ENCODE assay signal across 22 mouse cellular contexts in genomic region chr9:13978842-13979241, GRCm38 (mm10).
DNase-seq lines count a peak whose midpoint lies in the region; ATAC-seq lines count a peak whose summit lies in the region.
"Had no signal": no experiment of that assay in that cellular context is flagged by ENCODE, and none has a peak within 500 bp of the region (broad histone marks: within the 10 kb centered on the region; RNA-seq: fewer than 3 reads in every experiment).

No protein-coding gene starts in this region.

- no peak overlapping the region for H3K9ac ChIP-seq in hindbrain, embryonic 11.5 days (ENCODE audit: low read depth, low read length)
- H3K9ac ChIP-seq in hindbrain, embryonic 13.5 days: no peak overlapping the region
- H3K9ac ChIP-seq in neural tube, embryonic 11.5 days (ENCODE audit: low read length): no peak overlapping the region
- H3K9ac ChIP-seq: limb, embryonic 15.5 days; liver, embryonic 15.5 days; stomach, embryonic 15.5 days had no signal

- H3K27ac ChIP-seq in hindbrain, embryonic 11.5 days (ENCODE audit: low read depth, low read length): no peak overlapping the region
- no peak overlapping the region for H3K27ac ChIP-seq in hindbrain, embryonic 10.5 days
- H3K27ac ChIP-seq in hindbrain, embryonic 13.5 days: no peak overlapping the region
- no peak overlapping the region for H3K27ac ChIP-seq in neural tube, embryonic 11.5 days (ENCODE audit: low read depth, low read length)
- H3K27ac ChIP-seq: limb, embryonic 15.5 days; liver, embryonic 15.5 days; stomach, embryonic 15.5 days had no signal

- no peaks in the 10 kb centered on the region for H3K4me1 ChIP-seq in hindbrain, embryonic 11.5 days (replicated peaks; ENCODE audit: control insufficient read depth, insufficient read depth, low read length)
- no peaks in the 10 kb centered on the region for H3K4me1 ChIP-seq in hindbrain, embryonic 10.5 days (replicated peaks)
- peaks cover 10% of the 10 kb centered on the region; the same call in 1 of the 2 replicates for H3K4me1 ChIP-seq in hindbrain, embryonic 13.5 days (replicated peaks)
- H3K4me1 ChIP-seq in neural tube, embryonic 11.5 days (ENCODE audit: control insufficient read depth, insufficient read depth, low read length): 0 out of 2 replicates have a peak, but pooled peaks cover 3% of the 10 kb centered on the region
- H3K4me1 ChIP-seq: limb, embryonic 15.5 days; liver, embryonic 15.5 days; stomach, embryonic 15.5 days had no signal

- H3K9me3 ChIP-seq in hindbrain, embryonic 11.5 days (ENCODE audit: control insufficient read depth, low read length): no peaks in the 10 kb centered on the region
- H3K9me3 ChIP-seq in hindbrain, embryonic 10.5 days: no peaks in the 10 kb centered on the region
- H3K9me3 ChIP-seq in hindbrain, embryonic 13.5 days: no peaks in the 10 kb centered on the region
- no peaks in the 10 kb centered on the region for H3K9me3 ChIP-seq in neural tube, embryonic 11.5 days (ENCODE audit: control insufficient read depth, low read length)
- H3K9me3 ChIP-seq: limb, embryonic 15.5 days; liver, embryonic 15.5 days; stomach, embryonic 15.5 days had no signal

- H3K4me2 ChIP-seq in hindbrain, embryonic 11.5 days (replicated peaks; ENCODE audit: low read depth, low read length): no peak overlapping the region
- no peak overlapping the region for H3K4me2 ChIP-seq in hindbrain, embryonic 13.5 days
- H3K4me2 ChIP-seq in neural tube, embryonic 11.5 days (ENCODE audit: low read depth): no peak overlapping the region
- H3K4me2 ChIP-seq: limb, embryonic 15.5 days; liver, embryonic 15.5 days; stomach, embryonic 15.5 days had no signal

- WGBS in hindbrain, embryonic 11.5 days: 32% methylated on average over 6 of the region's 6 CpGs
- 59% methylated on average over 6 of the region's 6 CpGs for WGBS in hindbrain, embryonic 10.5 days
- 26% methylated on average over 6 of the region's 6 CpGs for WGBS in hindbrain, embryonic 13.5 days
- 14% methylated on average over 6 of the region's 6 CpGs for WGBS in neural tube, embryonic 11.5 days

- ATAC-seq in hindbrain, embryonic 11.5 days (ENCODE audit: low FRiP score): peak; percentile 45; the same call in 1 of the 2 replicates
- 0 out of 2 replicates have a peak, but pooled peaks have one; percentile 49 for ATAC-seq in hindbrain, embryonic 13.5 days (ENCODE audit: low FRiP score)
- 0 out of 2 replicates have a peak, but pooled peaks have one; percentile 27 for ATAC-seq in neural tube, embryonic 11.5 days (ENCODE audit: insufficient read depth, low FRiP score, low TSS enrichment)
- ATAC-seq: forebrain, embryonic 16.5 days; inflammation-experienced regulatory T-cells, adult 6 months; lung, postnatal 0 days had no signal

- H3K27me3 ChIP-seq in hindbrain, embryonic 11.5 days (ENCODE audit: control insufficient read depth, insufficient read depth, low read length): no peaks in the 10 kb centered on the region
- H3K27me3 ChIP-seq in hindbrain, embryonic 10.5 days (ENCODE audit: insufficient read depth, poor library complexity, severe bottlenecking): no peaks in the 10 kb centered on the region
- H3K27me3 ChIP-seq in hindbrain, embryonic 13.5 days: no peaks in the 10 kb centered on the region
- H3K27me3 ChIP-seq in neural tube, embryonic 11.5 days (ENCODE audit: control insufficient read depth, insufficient read depth, low read length): no peaks in the 10 kb centered on the region
- H3K27me3 ChIP-seq: CH12.LX; limb, embryonic 15.5 days; liver, embryonic 15.5 days; stomach, embryonic 15.5 days had no signal

- no peaks in the 10 kb centered on the region for H3K36me3 ChIP-seq in hindbrain, embryonic 11.5 days (ENCODE audit: control insufficient read depth, insufficient read depth, low read length)
- H3K36me3 ChIP-seq in hindbrain, embryonic 10.5 days: no peaks in the 10 kb centered on the region
- H3K36me3 ChIP-seq in hindbrain, embryonic 13.5 days: no peaks in the 10 kb centered on the region
- no peaks in the 10 kb centered on the region for H3K36me3 ChIP-seq in neural tube, embryonic 11.5 days (ENCODE audit: control insufficient read depth, insufficient read depth, low read length)
- H3K36me3 ChIP-seq: limb, embryonic 15.5 days; liver, embryonic 15.5 days; stomach, embryonic 15.5 days had no signal

- H3K4me3 ChIP-seq in hindbrain, embryonic 11.5 days (ENCODE audit: low read depth, low read length): no peak overlapping the region
- H3K4me3 ChIP-seq in hindbrain, embryonic 10.5 days: no peak overlapping the region
- no peak overlapping the region for H3K4me3 ChIP-seq in hindbrain, embryonic 13.5 days
- H3K4me3 ChIP-seq in neural tube, embryonic 11.5 days (ENCODE audit: low read depth, low read length): no peak overlapping the region
- H3K4me3 ChIP-seq: limb, embryonic 15.5 days; liver, embryonic 15.5 days; myocyte; stomach, embryonic 15.5 days had no signal

- DNase-seq in hindbrain, embryonic 11.5 days (ENCODE audit: low spot score): peak; percentile 19
- no peak for DNase-seq in hindbrain, embryonic 10.5 days (ENCODE audit: low spot score)
- DNase-seq in ZHBTc4 (ENCODE audit: low read depth, low spot score): peak; percentile 6
- peak; percentile 47 for DNase-seq in neural tube, embryonic 11.5 days (ENCODE audit: low spot score)
- DNase-seq in natural killer cell, adult 2 months (ENCODE audit: low spot score in 2 of 2): no peak
- no peak for DNase-seq in urinary bladder, postnatal 25 days (ENCODE audit: low spot score)
- no peak for DNase-seq in adipocyte (ENCODE audit: low spot score)
- DNase-seq: adrenal gland, adult 2 months; cerebellum, adult 8-10 months; gastrocnemius, postnatal 36 days; kidney, adult 8-10 months; kidney, postnatal 36 days; midbrain, embryonic 14.5 days had no signal

Comparison
In these comparisons a context has a peak if more than half of its experiments do, and no peak if none do; other contexts are left out.
1. DNase-seq: peak in hindbrain, embryonic 11.5 days (single experiment), ZHBTc4 (single experiment) and neural tube, embryonic 11.5 days (single experiment); none in hindbrain, embryonic 10.5 days (single experiment), natural killer cell, adult 2 months (0 of 2), urinary bladder, postnatal 25 days (single experiment) and adipocyte (single experiment).
2. Peak in every context shown above with its lines, with median percentiles within 50 percentile points of each other: ATAC-seq.